ENCODE assay signal across 23 mouse cellular contexts in the genomic region with DNA sequence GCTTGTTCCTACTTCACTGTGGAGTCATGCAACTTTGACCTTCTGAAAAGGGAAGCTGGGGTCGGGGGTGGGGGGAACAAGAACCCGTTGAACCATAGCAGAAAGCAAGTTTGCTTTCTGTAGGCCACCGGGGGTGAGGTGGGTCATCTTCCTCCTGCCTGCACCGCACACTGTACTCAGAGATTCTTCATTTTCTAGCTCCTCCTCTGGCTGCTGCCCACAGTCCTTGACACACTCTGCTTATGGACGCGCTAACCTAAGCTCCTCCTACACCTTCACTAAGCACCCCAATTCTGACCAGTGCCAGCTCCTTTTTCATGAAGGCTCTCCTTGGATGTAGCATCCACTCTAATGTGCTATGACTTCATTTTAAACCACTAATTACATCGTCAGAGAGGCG.
A peak's percentile ranks its signal among the peaks of the same experiment; 100 is the strongest.
DNase-seq lines count a peak whose midpoint lies in the region; ATAC-seq and TF ChIP-seq lines count a peak whose summit lies in the region.
"Had no signal": no experiment of that assay in that cellular context is flagged by ENCODE, and none has a peak within 500 bp of the region (broad histone marks: within the 10 kb centered on the region; RNA-seq: fewer than 3 reads in every experiment).

No protein-coding gene starts in this region.

- no peaks in the 10 kb centered on the region for H3K79me2 ChIP-seq in CH12.LX (replicated peaks; ENCODE audit: control insufficient read depth, extremely low read depth, insufficient read depth, poor library complexity, severe bottlenecking)

- peaks cover 19% of the 10 kb centered on the region for H3K4me1 ChIP-seq in embryonic facial prominence, embryonic 13.5 days
- peaks cover 25% of the 10 kb centered on the region for H3K4me1 ChIP-seq in embryonic facial prominence, embryonic 10.5 days
- peaks cover 0 to 43% of the 10 kb centered on the region in 2 experiments; a peak in 2 of 4 replicates for H3K4me1 ChIP-seq in CH12.LX (ENCODE audit: control insufficient read depth in 1 of 2, insufficient read depth in 2 of 2)
- peaks cover 20% of the 10 kb centered on the region for H3K4me1 ChIP-seq in hindbrain, embryonic 10.5 days (replicated peaks)
- H3K4me1 ChIP-seq: liver, embryonic 15.5 days; midbrain, embryonic 15.5 days had no signal

- 70% methylated on average over 8 of the region's 8 CpGs for WGBS in embryonic facial prominence, embryonic 13.5 days
- WGBS in embryonic facial prominence, embryonic 10.5 days, result 72% methylated on average over 8 of the region's 8 CpGs
- 66% methylated on average over 8 of the region's 8 CpGs for whole genome bisulfite sequencing in hindbrain, embryonic 10.5 days

- no peak for ATAC-seq in embryonic facial prominence, embryonic 13.5 days (ENCODE audit: insufficient number of reproducible peaks, insufficient read depth, low FRiP score, low TSS enrichment, low read depth)
- ATAC-seq in megakaryocyte progenitor cell, adult 5-6 weeks (replicated peaks; ENCODE audit: poor library complexity), result peak; percentile 76
- ATAC-seq: CD4-positive, CD25-positive, alpha-beta regulatory T cell, adult 4 months; forebrain, embryonic 16.5 days; hindbrain, embryonic 16.5 days; intestine, embryonic 15.5 days; midbrain, embryonic 15.5 days had no signal

- H3K4me2 ChIP-seq in embryonic facial prominence, embryonic 13.5 days, result no peak overlapping the region
- no peak overlapping the region for H3K4me2 ChIP-seq in CH12.LX (ENCODE audit: insufficient read depth, low read depth, poor library complexity, severe bottlenecking)
- H3K4me2 ChIP-seq: intestine, embryonic 15.5 days; limb, embryonic 13.5 days; liver, embryonic 15.5 days; midbrain, embryonic 15.5 days had no signal

- no peaks in the 10 kb centered on the region for H3K9me3 ChIP-seq in embryonic facial prominence, embryonic 13.5 days
- H3K9me3 ChIP-seq in embryonic facial prominence, embryonic 10.5 days, result no peaks in the 10 kb centered on the region
- H3K9me3 ChIP-seq in CH12.LX (replicated peaks; ENCODE audit: low read length), result no peaks in the 10 kb centered on the region
- H3K9me3 ChIP-seq in hindbrain, embryonic 10.5 days, result no peaks in the 10 kb centered on the region
- H3K9me3 ChIP-seq: intestine, embryonic 15.5 days; limb, embryonic 13.5 days; liver, embryonic 15.5 days; midbrain, embryonic 15.5 days had no signal

- no peak for TF ChIP-seq POLR2A in CH12.LX (IDR thresholded peaks at IDR 0.05; ENCODE audit: low read depth, low read length)

- TF ChIP-seq EP300 in CH12.LX (IDR thresholded peaks at IDR 0.05; ENCODE audit: low read length), result no peak

- no peak for TF ChIP-seq CTCF in CH12.LX (conservative IDR thresholded peaks at IDR 0.05 in 1 of 2, IDR thresholded peaks at IDR 0.05 in 1 of 2; ENCODE audit: low read depth in 2 of 2, low read length in 2 of 2)
- no peak for TF ChIP-seq CTCF in layer of hippocampus, adult 2 months (conservative IDR thresholded peaks at IDR 0.05)

- no peak overlapping the region for H3K9ac ChIP-seq in embryonic facial prominence, embryonic 13.5 days
- no peak overlapping the region for H3K9ac ChIP-seq in CH12.LX (ENCODE audit: insufficient read depth, low read depth)
- H3K9ac ChIP-seq: intestine, embryonic 15.5 days; limb, embryonic 13.5 days; liver, embryonic 15.5 days; midbrain, embryonic 15.5 days had no signal

- dilution Hi-C loops in CH12.LX (cut with MboI; ENCODE audit: extremely low pct_ligation_motif_present, extremely low pct_unique_long_range_greater_than_20kb, low sequenced_read_pairs), result no loop called here

- TF ChIP-seq RAD21 in CH12.LX (IDR thresholded peaks at IDR 0.05; ENCODE audit: low read depth, low read length), result no peak

- H3K27ac ChIP-seq in embryonic facial prominence, embryonic 13.5 days, result 0 out of 2 replicates have a peak overlapping the region, but pooled peaks have one; percentile 69
- no peak overlapping the region for H3K27ac ChIP-seq in embryonic facial prominence, embryonic 10.5 days (replicated peaks)
- H3K27ac ChIP-seq in CH12.LX (ENCODE audit: insufficient read depth, low read depth), result no peak overlapping the region
- H3K27ac ChIP-seq in layer of hippocampus, adult 2 months, result no peak overlapping the region
- no peak overlapping the region for H3K27ac ChIP-seq in hindbrain, embryonic 10.5 days
- H3K27ac ChIP-seq: intestine, embryonic 15.5 days; limb, embryonic 13.5 days; liver, embryonic 15.5 days; midbrain, embryonic 15.5 days had no signal

- no peak for DNase-seq in embryonic facial prominence, embryonic 10.5 days (ENCODE audit: low spot score)
- peak; percentile 2 for DNase-seq in lung, postnatal 36 days
- no peak for DNase-seq in lung, postnatal 4 days
- DNase-seq in CH12.LX (ENCODE audit: extremely low read depth), result peak; percentile 26
- no peak for DNase-seq in layer of hippocampus, adult 2 months (ENCODE audit: low spot score in 2 of 2)
- no peak for DNase-seq in hindbrain, embryonic 10.5 days (ENCODE audit: low spot score)
- DNase-seq: cerebellum, adult 11-12 months; cerebellum, postnatal 14 days; gastrocnemius, postnatal 36 days; heart, postnatal 4 days; kidney, adult 9 months; kidney, postnatal 36 days; right cerebral cortex, adult 18-20 months; right cerebral cortex, postnatal 4 days had no signal

- H3K4me3 ChIP-seq in embryonic facial prominence, embryonic 13.5 days, result no peak overlapping the region
- H3K4me3 ChIP-seq in embryonic facial prominence, embryonic 10.5 days, result no peak overlapping the region
- H3K4me3 ChIP-seq in CH12.LX (replicated peaks in 1 of 3; ENCODE audit: low read depth in 2 of 3, low read length in 2 of 3, poor library complexity in 1 of 3), result no peak overlapping the region
- no peak overlapping the region for H3K4me3 ChIP-seq in layer of hippocampus, adult 2 months
- H3K4me3 ChIP-seq in hindbrain, embryonic 10.5 days, result no peak overlapping the region
- H3K4me3 ChIP-seq: intestine, embryonic 15.5 days; limb, embryonic 13.5 days; liver, embryonic 15.5 days; midbrain, embryonic 15.5 days had no signal

- H3K27me3 ChIP-seq in embryonic facial prominence, embryonic 13.5 days, result no peaks in the 10 kb centered on the region
- H3K27me3 ChIP-seq in embryonic facial prominence, embryonic 10.5 days (replicated peaks; ENCODE audit: low read depth, poor library complexity, severe bottlenecking), result no peaks in the 10 kb centered on the region
- H3K27me3 ChIP-seq in CH12.LX (replicated peaks), result no peaks in the 10 kb centered on the region
- no peaks in the 10 kb centered on the region for H3K27me3 ChIP-seq in hindbrain, embryonic 10.5 days (ENCODE audit: insufficient read depth, poor library complexity, severe bottlenecking)
- H3K27me3 ChIP-seq: intestine, embryonic 15.5 days; limb, embryonic 13.5 days; liver, embryonic 15.5 days; midbrain, embryonic 15.5 days had no signal

- in situ Hi-C loops in CH12.LX (cut with MboI; ENCODE audit: low pct_ligation_motif_present, low pct_unique_long_range_greater_than_20kb, low sequenced_read_pairs), result no loop called here

- no peaks in the 10 kb centered on the region for H3K36me3 ChIP-seq in embryonic facial prominence, embryonic 13.5 days
- no peaks in the 10 kb centered on the region for H3K36me3 ChIP-seq in embryonic facial prominence, embryonic 10.5 days (replicated peaks)
- H3K36me3 ChIP-seq in CH12.LX (replicated peaks in 1 of 2; ENCODE audit: control insufficient read depth in 1 of 2, insufficient read depth in 1 of 2, low read length in 1 of 2), result no peaks in the 10 kb centered on the region
- no peaks in the 10 kb centered on the region for H3K36me3 ChIP-seq in hindbrain, embryonic 10.5 days
- H3K36me3 ChIP-seq: intestine, embryonic 15.5 days; limb, embryonic 13.5 days; liver, embryonic 15.5 days; midbrain, embryonic 15.5 days had no signal

TF ChIP-seq in CH12.LX, 34 proteins besides CTCF, POLR2A, EP300 and RAD21:
- TF ChIP-seq E2F4 (IDR thresholded peaks at IDR 0.05; ENCODE audit: insufficient replicate concordance, low read depth, low read length), result no peak
- no peak for TF ChIP-seq ZKSCAN1 (IDR thresholded peaks at IDR 0.05; ENCODE audit: borderline replicate concordance, low read depth, low read length)
- no peak for TF ChIP-seq MAFK (IDR thresholded peaks at IDR 0.05; ENCODE audit: insufficient replicate concordance, low read length)
- TF ChIP-seq GABPA (IDR thresholded peaks at IDR 0.05; ENCODE audit: insufficient replicate concordance, low read depth, low read length), result no peak
- TF ChIP-seq IRF4 (IDR thresholded peaks at IDR 0.05; ENCODE audit: low read depth, low read length), result no peak
- TF ChIP-seq KAT2A (IDR thresholded peaks at IDR 0.05; ENCODE audit: insufficient replicate concordance, low read length), result no peak
- TF ChIP-seq SIN3A (IDR thresholded peaks at IDR 0.05; ENCODE audit: low read length), result no peak
- TF ChIP-seq TCF12 (IDR thresholded peaks at IDR 0.05; ENCODE audit: low read depth, low read length), result no peak
- TF ChIP-seq JUND (conservative IDR thresholded peaks at IDR 0.05; ENCODE audit: low read depth, low read length), result no peak
- TF ChIP-seq MAZ (IDR thresholded peaks at IDR 0.05; ENCODE audit: low read depth, low read length), result no peak
- TF ChIP-seq ZMIZ1 (IDR thresholded peaks at IDR 0.05; ENCODE audit: low read depth, low read length), result no peak
- no peak for TF ChIP-seq MYC (IDR thresholded peaks at IDR 0.05; ENCODE audit: low read depth, low read length)
- no peak for TF ChIP-seq ETS1 (conservative IDR thresholded peaks at IDR 0.05; ENCODE audit: low read depth, low read length)
TF ChIP-seq in CH12.LX: peak in this region for 0.

Comparison
In these comparisons a context has a peak if more than half of its experiments do, and no peak if none do; other contexts are left out.
1. DNase-seq: peak in lung, postnatal 36 days (single experiment) and CH12.LX (single experiment); none in embryonic facial prominence, embryonic 10.5 days (single experiment), lung, postnatal 4 days (0 of 2), layer of hippocampus, adult 2 months (0 of 2) and hindbrain, embryonic 10.5 days (single experiment).